Mouse (Mus musculus) gonadal fat pad, adult 2 months (tissue): ENCODE measurements around the gene Camsap3. TPM values are rescaled to one million over a fixed set of nuclear protein-coding genes. Genes with fewer than 3 reads are reported as not detected.
"Not testable (repeated sequence)": the region's sequence is repeated elsewhere in the genome, so short reads cannot be mapped to it uniquely, and the experiment has no call there.

ENCODE experiments used
- DNase-seq: peaks from one replicate; pipeline ENCODE4 v3.0.0-alpha.2; 2012; ENCODE audit warnings: low read depth
- polyA plus RNA-seq: library from polyadenylated mRNA; depleted of rRNA; stranded (reverse); fragments of >200 nt; gene quantifications from 2 replicates; pipeline ENCODE4 v1.2.3, GENCODE M21; 2012; rRNA removed

Camsap3 gene
- polyA plus RNA-seq, result 31.9 and 44.8 TPM in 2 replicates

DNA sequence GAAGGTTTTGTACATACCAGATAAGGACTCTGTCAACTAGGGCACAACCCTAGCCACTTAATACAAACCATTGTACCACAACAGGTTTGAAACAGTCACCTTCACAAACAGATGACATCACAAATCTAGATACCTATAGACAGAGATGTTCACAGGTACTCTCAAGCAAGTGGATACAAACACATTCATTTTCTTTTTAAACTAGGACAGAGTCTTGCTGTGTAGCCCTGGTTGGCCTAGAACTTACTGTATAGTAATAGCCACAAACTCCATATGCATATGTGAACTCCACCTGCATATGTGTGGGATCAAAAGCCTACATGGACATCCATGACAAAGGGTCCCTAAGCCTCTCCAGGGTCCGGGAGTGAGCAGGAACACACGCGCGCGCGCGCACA is at the start of gene Camsap3:
Gene Camsap3, plus strand, starts transcription at position 301 of the 398 bp plus-strand sequence.
- DNase-seq, result no peak

DNA sequence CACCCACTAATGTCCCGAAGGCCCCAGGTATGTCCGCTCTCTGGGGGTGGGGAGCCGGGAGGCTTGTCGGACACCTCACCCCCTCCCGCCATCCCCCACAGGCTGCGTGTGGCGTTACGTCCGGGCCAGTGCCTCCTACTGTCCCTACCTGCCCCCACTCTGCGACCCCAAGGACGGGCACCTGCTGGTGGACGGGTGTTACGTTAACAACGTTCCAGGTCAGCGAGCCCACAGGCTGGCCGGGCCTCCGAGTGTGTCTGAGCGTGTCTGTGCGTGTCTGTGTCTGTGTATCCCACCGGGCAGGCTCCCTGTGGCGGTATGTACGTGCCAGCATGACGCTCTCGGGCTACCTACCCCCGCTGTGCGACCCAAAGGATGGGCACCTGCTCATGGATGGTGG is 49.4 kb upstream of the Camsap3 start:
- no peak for DNase-seq

DNA sequence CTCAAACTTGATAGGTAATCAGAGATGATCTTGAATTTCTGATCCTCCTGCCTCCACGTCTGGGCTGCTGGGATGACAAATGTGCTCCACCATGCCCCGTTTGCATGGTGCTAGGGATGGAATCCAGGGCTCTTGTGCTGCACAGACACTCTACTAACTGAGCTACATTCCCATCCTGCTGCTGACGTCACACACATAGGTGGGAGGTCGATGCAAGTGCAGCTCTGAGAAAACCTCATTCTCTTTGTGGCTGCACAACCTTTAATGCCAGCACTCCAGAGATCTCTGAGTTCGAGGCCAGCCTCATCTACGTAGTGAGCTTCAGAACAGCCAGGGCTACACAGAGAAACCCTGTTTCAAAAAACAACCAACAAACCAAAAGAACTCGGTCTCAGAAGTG is 47.9 kb upstream of the Camsap3 start:
- DNase-seq, result no peak

DNA sequence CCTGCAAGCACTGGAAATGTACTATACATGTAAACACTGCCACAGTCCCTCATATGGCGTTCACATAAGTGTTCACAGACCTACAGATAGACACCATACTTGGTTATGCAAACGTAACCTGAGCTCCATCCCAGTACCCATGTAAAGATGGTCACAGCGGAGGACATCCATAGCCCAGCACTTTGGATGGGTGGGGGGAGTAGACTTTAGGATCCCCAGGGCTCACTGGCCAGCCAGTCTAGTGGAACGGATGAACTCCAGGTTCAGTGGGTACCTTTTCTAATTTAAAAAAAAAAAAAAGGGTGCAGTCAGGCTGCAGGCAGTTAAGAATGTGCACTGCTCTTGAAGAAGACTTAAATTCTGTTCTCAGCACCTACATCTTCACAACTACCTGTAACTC is 47.0 kb upstream of the Camsap3 start:
- no peak for DNase-seq

DNA sequence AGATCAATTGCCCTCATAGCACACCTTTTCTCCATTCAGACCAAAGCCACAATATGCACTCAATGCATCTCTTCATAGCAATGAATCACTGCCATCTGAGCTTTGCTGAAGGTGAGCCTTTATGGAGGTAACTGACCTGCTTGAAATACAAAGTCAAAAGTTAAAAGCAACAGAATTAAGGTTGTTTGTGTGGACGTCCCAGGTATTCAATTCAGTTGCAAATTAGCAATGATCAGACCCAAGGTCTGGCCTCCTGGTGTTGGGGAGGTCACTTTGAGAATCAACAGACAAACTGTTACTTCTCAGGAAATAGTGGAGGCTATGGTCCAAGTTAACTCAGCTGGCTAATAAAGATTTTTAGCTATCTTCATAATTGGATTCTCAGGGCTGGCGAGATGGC is 40.6 kb upstream of the Camsap3 start:
- DNase-seq, result no peak

DNA sequence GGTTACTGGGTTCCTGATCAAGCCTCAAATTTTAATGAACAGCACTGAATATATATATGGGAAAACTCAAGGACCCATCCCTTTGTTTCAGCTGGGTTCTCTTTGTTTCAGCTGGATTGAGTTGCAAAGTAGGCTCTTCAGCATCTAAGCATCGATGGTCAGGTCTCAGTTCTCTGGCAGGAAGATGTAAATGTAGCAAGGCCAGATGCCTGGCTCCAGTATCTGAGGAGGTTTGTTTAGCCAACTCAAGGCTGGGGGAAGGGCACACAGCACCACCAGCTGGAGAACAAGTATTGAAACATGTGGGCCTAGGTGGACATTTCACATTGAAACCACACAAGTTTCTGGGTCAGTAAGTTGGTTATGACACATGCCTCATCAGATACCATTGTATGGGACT is 34.9 kb upstream of the Camsap3 start:
- no peak for DNase-seq

DNA sequence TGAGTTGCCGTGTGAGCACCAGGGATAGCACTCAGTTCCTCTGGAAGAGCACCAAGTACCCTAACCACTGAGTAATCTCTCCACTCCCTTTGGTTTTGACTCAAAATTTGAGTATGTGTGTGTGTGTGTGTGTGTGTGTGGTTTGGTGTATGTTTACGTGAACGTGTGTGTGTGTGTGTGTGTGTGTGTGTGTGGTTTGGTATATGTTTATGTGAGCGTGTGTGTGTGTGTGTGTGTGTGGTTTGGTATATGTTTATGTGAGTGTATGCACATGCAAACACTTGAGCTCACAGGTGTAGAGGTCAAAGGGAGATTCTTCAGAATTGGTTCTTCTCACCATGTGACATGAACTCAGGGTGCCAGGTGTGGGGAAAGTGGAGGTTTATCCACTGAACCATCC is 31.0 kb upstream of the Camsap3 start:
- DNase-seq, result no peak

DNA sequence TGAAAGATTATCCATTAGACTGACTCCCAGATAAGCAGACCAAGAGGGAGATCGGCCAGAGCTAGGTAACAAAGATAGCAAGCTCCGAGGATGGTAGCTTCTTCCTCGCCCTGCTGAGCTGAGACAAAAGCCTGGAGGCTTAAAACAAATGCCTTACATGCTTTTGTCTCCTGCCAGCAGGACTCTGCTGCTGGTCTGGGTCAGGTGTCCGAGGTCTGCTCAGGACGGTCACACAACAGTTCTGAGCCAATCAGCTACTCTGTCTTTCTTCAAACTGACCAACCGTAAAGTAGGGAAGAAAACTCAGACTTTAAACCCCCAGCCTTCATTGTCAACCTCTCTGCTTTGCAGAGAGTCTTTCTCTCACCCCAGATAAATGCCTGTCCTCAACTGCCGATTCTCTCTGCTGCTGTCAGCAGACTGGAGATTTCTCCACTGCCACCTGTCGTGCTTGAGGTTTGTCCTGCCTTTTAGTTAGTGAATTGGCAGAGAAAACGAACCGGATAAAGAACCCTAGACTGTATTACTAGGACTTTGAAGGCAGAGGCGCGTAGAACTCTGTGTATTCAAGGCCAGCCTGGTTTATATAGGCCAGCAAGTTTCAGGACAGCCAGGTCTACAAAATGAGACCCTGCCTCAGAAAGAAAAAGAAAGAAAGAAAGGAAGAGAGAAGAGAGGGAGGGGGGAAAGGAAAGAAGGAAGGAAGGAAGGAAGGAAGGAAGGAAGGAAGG is 19.3 kb upstream of the Camsap3 start, which contains the start of gene C330021F23Rik:
Gene C330021F23Rik, plus strand, starts transcription at position 350 of the 731 bp plus-strand sequence.
- DNase-seq, result no peak

DNA sequence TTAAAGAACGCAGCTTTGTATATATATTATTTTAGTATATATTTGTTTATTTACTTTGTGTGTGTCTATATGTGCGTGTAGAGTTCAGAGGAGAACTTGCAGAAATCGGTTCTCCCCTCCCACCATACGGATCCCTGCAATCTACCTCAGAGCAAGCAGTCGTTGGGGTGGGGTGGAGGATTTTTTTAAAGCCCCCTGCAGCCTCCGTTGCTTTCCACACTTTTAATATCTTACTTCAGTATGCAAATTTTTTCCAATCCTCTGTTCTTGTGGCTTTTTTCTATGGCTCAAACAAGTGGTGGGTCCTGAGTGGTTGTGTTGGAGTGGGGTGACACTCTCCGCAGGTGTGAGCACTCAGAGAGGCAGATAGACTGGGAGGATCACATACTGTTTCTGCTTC is 18.7 kb upstream of the Camsap3 start:
- DNase-seq, result no peak

DNA sequence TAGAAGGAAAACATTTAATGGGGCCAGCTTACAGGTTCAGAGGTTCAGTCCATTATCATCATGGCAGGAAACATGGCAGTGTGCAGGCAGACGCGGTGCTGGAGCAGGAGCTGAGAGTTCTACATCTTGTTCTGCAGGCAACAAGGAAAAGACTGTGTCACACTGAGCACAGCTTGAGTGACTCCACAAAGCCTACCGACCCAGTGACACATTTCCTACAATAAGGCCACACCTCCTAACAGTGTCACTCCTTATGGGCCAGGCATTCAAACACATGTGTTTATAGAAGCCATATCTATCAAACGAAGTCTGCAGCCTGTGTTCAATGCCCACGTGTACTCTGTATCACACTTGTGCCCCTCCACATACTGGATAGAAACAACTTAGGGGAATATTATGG is 17.3 kb upstream of the Camsap3 start:
- DNase-seq, result no peak

DNA sequence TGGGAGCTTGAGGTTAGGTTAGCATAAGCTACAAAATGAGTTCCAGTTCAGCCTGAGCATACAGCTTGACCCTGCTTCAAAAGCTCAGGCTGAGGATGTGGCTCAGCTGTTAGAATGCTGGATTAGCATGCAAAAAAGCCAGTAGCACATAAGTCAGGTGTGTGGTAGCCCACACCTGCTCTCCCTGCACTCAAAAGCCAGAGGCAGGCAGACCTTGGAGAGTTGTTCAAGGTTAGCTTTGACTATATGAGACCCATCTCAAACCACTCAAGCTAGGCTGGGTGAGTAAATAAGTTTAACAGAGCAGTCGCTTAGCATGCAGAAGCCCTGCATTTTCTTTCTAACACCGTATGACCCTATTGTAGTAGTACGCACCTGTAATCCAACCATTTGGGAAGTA is 12.5 kb upstream of the Camsap3 start:
- DNase-seq, result no peak

DNA sequence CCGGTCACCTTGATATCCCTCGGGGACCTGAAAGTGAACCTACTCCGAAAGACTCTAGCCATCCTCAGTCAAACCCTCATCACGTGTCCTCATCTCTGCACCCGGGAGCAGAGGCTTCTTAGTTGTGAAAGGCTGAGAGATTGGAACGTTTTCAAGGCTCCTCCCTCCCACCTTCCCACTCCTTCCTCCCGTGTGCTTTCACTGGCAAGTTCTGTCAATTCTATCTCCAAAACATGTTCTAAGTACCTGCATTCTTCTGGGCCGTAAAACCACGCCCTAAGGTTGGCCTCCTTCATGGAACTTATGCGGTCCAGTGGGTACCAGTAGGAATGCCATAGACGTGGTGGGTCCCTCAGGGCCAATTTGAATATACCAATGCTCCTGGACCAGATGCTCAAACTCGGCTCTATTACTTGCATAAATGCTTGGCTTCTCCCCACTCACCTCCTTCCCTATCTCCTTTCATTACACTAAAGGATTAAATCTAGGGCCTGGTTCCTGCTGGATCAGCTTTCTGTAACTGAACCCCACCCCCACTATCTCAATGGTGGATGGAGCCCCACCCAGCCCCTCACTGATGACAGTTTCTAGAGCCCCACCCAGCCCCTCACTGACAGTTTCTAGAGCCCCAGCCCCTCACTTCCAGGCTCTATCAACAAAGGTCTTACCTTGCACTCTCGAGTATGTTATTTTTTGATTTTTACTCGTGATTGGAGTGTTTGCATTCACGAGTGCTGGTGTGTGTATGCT is 10.7 kb upstream of the Camsap3 start:
- DNase-seq, result peak; percentile 58

DNA sequence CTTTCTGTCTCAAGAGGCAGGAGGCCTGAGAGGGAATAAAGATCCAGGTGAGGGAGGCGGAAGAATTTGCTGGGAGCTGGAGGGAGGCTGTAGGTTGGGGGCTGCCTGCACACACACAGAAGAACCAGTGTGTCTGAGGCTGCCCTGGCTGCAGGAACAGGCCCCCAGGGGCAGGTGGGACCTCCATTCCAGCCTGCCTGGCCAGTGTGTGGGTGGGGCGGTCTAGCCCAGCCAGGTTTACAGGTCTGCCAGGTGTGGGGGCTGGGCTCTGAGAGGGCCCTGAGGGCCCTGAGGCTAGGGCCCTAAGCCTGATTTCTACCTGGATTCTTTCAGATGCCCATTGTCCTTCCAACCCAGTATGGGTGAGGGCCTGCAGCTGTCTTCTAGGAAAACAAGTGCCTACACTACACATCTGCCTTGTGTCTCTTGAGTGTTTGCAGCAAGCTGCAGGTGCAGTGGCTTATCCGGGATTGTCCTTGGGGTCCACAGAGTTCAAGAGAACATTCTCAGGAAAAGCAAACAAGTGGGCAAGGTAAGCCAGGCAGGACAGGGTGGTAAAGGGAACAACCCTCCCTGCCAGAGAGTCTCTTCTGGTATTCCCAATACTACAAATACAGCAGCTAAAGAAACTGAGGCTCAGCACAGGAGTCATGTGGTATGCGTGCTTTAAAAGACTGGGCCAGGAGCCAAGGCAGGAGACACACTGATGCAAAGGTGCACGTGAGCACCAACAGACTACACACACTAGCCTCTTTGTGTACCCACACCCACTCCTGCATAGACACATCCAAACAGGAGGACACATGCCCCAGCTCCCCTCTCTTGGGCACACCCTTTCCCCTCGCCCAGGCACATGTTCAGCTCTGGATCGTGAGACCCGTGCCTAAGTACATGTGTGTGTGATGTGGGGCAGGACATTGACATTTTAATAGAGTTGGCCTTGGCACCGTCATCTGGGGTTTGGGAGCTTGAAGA is 7.4 kb upstream of the Camsap3 start:
- DNase-seq, result peak; percentile 41

DNA sequence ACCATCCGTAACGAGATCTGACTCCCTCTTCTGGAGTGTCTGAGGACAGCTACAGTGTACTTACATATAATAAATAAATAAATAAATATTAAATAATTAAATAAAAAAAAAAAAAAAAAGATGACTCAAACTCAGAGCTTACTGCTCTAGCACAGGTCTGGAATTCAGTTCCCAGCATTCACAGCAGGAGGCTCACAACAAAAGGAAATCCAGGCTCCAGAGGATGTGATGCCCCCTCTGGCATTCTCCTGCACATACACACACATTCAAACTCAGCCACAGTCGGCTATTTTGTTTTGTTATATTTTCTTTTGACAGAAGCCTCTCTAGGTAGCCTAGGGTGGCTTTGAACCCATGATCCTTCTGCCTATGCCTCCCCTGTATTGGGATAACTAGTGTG is 5.1 kb upstream of the Camsap3 start:
- DNase-seq, result not testable (repeated sequence)

DNA sequence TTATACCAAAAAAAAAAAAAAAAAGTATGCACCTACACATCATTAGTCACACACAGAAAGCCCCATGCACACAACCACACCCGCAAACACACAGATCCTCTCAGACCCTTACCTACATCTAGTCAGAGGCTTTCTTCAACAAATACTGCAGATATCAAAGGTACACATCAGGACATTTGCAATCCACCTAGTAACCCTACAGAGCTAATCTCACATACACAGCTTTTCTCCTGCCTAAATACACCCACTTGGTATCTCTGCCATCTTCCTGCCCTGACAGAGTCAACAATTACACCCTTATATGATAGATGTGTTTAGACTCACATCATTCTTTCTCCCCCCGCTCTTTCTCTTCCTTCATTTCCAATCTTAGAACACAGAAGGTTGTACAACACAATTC is 641 bp upstream of the Camsap3 start:
- DNase-seq, result no peak

DNA sequence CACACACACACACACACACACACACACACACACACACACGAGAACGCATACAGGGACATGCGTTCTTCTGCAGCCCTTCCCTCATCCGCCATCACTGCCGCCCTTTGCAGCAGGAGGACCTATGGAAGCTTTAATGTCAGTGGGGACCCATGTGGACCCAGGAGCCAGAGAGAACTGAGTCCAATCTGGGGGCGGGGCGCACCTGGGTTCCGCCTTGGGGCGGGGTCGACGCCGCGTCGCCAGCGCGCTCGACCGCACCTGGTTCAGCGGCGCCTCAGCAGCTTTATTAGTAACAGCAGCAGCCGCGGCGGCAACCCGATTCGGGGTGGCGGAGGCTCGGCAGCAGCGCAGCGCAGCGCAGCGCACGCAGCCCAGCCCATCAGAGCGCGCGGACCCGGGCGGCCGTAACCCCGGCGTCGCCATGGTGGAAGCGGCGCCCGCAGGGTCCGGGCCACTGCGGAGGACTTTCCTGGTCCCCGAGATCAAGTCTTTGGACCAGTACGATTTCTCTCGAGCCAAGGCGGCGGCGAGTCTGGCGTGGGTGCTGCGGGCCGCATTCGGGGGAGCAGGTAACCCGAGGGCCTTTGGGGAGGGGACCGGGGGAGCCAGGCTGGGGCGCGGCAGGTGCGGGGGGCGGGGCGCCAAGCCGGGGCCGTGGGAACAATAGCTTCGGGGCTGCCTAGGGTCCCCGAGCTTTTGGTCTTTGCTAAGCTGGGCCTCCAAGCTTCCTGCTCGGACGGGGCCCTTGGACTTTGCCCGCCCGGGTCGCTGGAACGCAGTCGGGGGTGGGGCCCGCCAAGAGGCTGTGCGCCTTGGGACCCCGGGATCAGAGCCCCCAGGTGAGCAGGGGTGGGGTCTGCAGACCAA is 531 bp downstream of the Camsap3 start:
- no peak for DNase-seq

DNA sequence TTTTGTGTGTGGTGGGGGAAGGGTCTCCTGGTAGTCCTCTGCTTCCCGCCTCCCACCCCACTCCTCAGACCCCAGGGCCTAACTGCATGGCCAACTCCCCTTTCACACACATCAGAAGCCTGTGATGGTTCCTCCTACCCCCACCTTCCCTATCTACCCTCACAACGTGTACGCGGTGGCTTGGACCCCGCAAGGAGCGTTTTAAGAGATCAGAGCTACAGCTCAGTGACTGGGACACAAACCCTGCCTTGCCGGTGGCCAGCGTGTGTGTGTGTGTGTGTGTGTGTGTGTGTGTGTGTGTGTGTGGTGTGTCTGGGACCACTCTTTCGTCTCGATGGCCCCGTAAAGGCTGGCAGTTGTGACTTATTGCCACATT is 1.2 kb downstream of the Camsap3 start:
- DNase-seq, result no peak

DNA sequence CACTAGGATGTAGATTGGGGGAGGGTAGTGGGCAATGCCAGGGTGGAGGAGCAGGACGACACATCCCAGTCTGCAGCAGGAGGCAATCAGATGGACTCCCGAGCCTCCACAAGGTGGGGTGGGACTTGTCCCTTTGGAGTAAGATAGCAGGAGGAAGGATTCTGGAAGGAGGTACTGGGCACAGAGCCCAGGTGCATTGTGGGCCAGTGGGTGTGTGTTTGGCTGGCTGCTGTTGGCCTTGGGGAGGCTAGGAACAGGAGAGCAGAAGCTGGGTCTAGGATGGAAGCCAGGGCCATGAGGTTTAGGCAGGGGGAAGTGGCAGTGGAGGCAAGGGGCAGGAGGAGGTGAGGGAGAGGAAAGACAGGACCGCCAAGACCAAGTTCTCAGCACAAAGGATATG is 6.4 kb downstream of the Camsap3 start:
- no peak for DNase-seq

DNA sequence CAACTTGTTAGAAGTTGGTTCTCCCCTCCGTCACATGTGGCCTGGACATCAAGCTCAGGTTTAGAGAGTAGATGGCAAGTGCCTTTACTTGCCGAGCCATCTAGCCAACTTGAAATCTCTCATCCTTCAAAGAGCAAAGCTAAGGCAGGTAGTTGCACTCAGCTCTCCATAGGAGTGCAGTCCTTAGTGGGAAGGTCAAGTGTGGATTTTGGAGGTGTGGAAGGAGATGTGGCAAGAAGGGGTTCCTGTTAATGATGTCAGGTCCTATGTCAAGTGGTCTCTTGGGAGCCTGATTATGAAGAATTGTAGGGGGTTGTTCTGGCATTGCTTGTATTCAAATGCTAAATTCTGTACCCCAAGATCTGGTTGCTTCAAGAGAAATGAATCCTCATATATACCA is 7.4 kb downstream of the Camsap3 start:
- no peak for DNase-seq

DNA sequence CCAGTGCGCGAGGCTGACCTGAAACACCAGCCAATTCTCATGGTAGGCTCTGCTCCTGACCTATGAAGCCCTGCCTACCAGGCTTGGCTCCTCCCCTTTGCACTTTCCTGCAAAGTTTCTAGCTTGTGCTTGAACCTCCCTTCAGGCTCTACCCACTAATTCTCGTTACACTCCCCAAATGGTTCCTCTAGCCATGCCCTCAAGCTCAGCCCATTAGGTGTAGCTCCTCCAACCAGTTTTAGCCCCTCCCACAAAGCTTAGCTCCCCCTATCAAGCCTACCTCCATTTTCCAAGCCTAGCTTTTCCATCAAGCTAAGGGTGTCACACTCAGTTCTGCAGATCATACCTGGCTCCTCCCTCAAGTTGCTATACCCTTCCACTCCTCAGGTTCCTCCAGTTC is 11.0 kb downstream of the Camsap3 start:
- no peak for DNase-seq

DNA sequence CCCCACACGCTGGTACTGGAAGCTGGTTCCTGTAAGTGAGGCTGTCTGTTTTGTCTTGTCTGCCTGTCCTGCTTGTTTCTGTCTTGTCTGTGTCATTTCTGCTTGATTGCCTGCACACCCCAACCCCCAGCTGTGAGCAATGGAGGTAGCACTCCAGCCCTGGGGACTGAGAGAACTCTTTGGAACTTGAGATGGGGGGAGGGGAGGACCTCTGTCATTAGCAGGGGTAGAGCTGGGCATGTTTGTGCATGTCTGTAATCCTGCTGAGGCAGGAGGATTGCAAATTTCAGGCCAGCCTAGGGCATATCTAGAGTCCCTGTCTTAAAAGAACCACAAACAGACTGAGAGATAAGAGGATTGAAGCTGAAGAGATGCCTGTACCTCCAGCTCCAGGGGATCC is 12.1 kb downstream of the Camsap3 start:
- no peak for DNase-seq
